Mouse (Mus musculus) fat pad, adult 2 months (tissue): ENCODE data around the gene Serhl.
A peak's percentile ranks its signal among the peaks of the same experiment; 100 is the strongest.

Source experiments
- DNase-seq: peaks from one replicate; pipeline ENCODE4 v3.0.0-alpha.2; 2011; ENCODE audit warnings: low read depth, low spot score; ENCODE audit errors: extremely low read depth

The Serhl gene

GRCm38 (mm10) chr15:83083530-83083929 is 5.8 kb upstream of the Serhl start:
- DNase-seq, result no peak

- DNase-seq, result no peak
These were observed 5.2 kb upstream of the Serhl start for GRCm38 (mm10) chr15:83084022-83084640.

DNA sequence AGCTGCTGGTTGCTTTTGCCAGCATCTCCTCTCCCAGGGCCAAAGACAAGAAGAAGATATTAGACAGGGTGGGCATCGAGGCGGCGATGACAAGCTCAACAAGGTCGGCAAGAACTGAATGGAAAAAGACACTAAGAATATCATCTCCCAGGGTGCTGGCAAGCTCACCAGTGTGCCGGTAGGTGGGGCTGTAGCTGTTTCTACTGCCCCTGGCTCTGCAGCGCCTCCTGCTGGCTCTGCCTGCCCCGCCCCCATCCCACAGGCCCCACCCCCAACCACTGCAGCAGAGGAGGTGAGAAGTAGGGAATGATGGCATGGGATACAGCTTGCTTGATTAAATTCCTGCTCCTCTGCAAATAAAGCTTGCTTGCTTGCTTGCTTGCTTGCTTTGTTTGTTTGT is 3.4 kb upstream of the Serhl start:
- DNase-seq, result no peak

DNA sequence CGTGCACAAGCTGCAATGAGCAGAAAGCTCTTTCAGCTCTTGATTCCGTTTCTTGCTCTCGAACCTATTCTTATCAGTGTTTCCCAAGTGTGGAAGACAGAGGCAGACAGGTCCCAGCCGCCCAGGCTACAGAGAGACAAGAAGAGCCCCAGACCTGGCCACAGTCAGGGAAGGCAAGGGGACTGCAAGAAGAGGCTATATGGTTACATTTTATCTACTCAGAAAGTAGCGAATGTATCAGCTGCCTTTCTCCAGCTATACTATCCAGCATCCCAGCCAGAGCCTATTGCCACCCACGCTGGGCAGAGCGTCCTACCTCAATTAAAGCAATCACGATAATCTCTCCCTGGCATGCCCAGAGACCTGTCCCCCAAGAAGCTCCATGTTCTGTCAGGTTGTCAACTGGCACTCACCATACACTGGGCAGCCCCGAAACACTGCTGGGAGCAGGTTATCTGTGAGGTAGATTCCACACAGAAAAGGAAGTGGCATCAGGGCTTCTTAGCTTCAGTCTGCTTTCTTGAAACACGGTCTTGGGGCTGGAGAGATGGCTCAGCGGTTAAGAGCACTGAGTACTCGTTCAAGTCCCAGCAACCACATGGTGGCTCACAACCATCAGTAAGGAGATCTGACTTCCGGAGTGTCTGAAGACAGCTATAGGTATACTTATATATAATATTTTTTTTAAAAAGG is 2.5 kb upstream of the Serhl start:
- DNase-seq, result no peak

GRCm38 (mm10) chr15:83088495-83089428 is 544 bp upstream of the Serhl start:
- DNase-seq, result no peak

DNA sequence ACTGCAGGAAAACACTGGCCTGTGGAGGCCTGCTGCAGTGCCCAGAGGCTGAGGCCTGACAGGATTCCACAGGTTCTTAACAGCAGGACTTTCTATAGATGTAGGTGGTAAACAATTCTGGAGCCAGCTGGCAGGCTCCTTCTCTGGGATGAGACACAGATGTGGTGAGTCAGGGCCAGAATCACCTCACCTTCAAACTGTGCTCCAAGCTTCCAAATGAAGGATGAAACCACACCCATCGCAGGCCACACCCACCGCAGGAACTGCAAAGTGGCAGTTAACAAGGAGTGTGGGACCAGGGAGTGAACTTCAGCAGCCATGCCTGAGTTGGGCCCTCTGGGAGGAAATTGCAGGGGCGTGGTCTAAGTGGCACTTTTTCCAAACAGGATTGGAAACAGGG is 1.6 kb downstream of the Serhl start:
- DNase-seq, result peak; percentile 95

GRCm38 (mm10) chr15:83093687-83094086 is 4.4 kb downstream of the Serhl start:
- peak; percentile 83 for DNase-seq

- no peak for DNase-seq
These were observed 6.6 kb downstream of the Serhl start for GRCm38 (mm10) chr15:83095950-83096349.

- DNase-seq, result no peak
These were observed 10.4 kb downstream of the Serhl start for GRCm38 (mm10) chr15:83099533-83100331.

DNA sequence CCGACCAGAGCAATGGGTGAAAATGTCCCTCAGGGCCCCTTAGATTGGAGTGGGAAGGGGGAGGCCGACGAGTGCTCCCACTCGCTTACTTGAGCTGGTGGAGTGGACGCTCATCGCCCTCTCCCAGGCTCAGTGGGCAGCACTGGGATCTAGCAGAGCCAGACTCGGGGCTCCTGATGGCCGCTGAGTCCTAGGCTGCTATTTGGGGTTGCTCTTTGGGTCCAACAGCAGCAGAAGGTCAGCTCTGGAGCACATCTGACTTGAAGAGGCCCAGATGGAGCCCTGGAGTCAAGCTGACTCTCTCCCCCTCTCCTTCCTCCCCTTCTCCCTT is 11.0 kb downstream of the Serhl start:
- no peak for DNase-seq

GRCm38 (mm10) chr15:83103111-83103510 is 13.8 kb downstream of the Serhl start:
- DNase-seq, result no peak

- no peak for DNase-seq
These were observed 17.1 kb downstream of the Serhl start for GRCm38 (mm10) chr15:83106426-83106825.

DNA sequence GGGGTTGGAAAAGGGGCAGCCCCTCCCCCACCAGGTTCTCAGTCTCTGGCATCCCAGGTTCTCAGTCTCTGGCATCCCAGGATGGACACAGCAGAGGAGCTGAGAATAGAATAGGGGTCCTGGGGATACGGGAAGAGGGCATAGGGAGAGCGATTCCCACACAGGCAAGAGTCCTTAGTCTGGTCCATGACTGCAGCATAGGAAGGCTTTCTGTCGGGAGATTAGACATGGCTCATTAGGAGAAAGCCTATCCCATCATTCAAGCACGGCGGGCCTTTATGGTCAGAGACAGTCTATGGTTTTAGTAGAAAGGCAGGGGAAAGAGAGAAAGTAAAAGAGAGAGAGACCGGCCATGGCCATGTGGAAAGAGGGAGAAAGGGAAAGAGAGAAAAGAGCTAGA is 18.5 kb downstream of the Serhl start:
- DNase-seq, result no peak

GRCm38 (mm10) chr15:83111290-83111689 is 22.0 kb downstream of the Serhl start:
- no peak for DNase-seq

- no peak for DNase-seq
These were observed 22.6 kb downstream of the Serhl start for GRCm38 (mm10) chr15:83111874-83112273.

DNA sequence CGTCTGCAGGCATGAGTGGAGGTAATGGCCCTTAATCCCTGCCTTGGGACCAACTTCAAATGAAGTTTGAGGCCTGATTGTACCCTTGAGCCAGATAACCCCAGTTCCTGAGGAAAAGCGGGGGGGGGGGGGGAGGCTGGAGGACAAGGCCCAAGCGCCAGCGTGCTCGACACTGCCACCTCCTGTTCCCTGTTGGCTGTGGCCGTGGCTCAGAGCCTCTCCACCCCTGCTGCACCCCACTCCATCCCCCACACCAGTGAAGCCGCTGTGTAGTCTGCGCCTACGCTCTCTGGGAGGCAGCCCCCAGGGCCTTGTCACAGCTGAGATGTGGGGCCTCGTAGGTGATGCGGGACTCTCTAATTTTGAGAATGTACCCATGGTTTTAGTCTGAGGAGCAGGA is 23.6 kb downstream of the Serhl start:
- no peak for DNase-seq

DNA sequence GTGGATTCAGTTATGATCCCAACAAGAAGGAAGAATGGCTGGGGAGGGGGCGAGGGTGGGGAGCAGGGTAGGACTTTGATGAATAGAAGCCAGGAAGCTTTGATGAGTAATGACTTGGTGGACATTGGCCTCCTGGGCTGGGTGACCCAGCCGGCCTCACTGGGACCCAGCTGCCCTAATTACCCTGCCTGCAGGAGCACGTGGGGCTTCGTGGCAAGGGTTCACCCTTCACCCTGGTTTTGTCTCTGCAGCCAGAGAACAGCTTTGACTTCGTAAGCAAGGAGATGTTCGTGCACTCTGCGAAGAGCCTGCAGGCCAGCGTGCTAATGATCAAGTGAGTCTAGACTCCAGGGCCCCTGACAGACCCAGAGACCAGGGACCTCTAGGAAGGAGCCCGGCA is 24.8 kb downstream of the Serhl start:
- no peak for DNase-seq

GRCm38 (mm10) chr15:83115071-83115470 is 25.8 kb downstream of the Serhl start:
- DNase-seq, result no peak

DNA sequence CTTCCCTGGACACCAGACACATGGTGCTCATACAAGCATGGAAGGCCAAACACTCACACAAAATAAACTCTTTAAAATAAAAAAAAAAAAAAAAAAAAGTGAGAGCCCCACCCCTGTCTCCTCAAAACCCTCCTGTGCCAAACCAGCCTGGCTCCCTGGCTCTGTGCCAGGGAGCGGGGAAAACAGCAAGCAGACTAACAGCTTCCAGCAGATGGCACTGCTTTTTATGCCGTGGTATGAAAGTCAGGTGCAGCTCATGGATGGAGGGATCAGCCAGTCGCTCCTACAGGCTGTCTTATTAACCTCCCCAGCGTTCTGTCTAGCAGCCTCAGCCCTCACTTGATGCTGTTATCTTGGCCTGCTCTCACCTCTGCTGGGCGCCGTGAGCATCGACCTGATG is 29.1 kb downstream of the Serhl start:
- DNase-seq, result no peak

GRCm38 (mm10) chr15:83121709-83122565 is 32.6 kb downstream of the Serhl start:
- DNase-seq, result no peak
